Mouse (Mus musculus) midbrain, embryonic 10.5 days (tissue): ENCODE results near the gene Cox15. TPM values are rescaled to one million over a fixed set of nuclear protein-coding genes. Genes with fewer than 3 reads are reported as not detected.
A peak's percentile ranks its signal among the peaks of the same experiment; 100 is the strongest.

ENCODE experiments used
- DNase-seq: peaks from one replicate; pipeline ENCODE4 v3.0.0-alpha.2; 2017; ENCODE audit warnings: low spot score
- H3K27ac ChIP-seq: fragments of 300-500 bp; sonication (generic); replicated peaks from 2 replicates; pipeline ENCODE4 v1.5.1; 2016; ENCODE audit warnings: mild to moderate bottlenecking
- H3K27me3 ChIP-seq: fragments of 300-500 bp; sonication (generic); 2 replicates; pipeline ENCODE4 v1.6.1; 2016; ENCODE audit warnings: low read depth, mild to moderate bottlenecking; ENCODE audit not compliant: poor library complexity, severe bottlenecking
- H3K36me3 ChIP-seq: fragments of 300-500 bp; sonication (generic); 2 replicates; pipeline ENCODE4 v1.6.1; 2016; ENCODE audit warnings: mild to moderate bottlenecking, moderate library complexity
- H3K4me1 ChIP-seq: fragments of 300-500 bp; sonication (generic); 2 replicates; pipeline ENCODE4 v1.6.1; 2016
- H3K4me3 ChIP-seq: fragments of 300-500 bp; sonication (generic); 2 replicates; pipeline ENCODE4 v1.5.1; 2016; ENCODE audit warnings: mild to moderate bottlenecking, moderate library complexity
- H3K9me3 ChIP-seq: fragments of 300-500 bp; sonication (generic); replicated peaks from 2 replicates; pipeline ENCODE4 v1.6.1; 2016; ENCODE audit warnings: mild to moderate bottlenecking
- WGBS: fragments of 180-500 bp; shearing (Covaris S2); methylation state at CpG from one replicate; pipeline ENCODE4 v1.1.7; 2016; 5-methylcytosine and 5-hydroxymethylcytosine counted together
- polyA plus RNA-seq: library from polyadenylated mRNA; unstranded; fragments of >200 nt; fragmentation: Nextera tagmentation; extraction: Ambion mirVana; gene quantifications from 2 replicates; pipeline ENCODE4 v1.2.1, GENCODE M21; 2016

Gene Cox15
- polyA plus RNA-seq = 13.7 and 16.5 TPM in 2 replicates

- WGBS = 1% methylated on average over 62 of the region's 62 CpGs
- Histone ChIP-seq H3K27ac (peak within 1 kb of the TSS; percentile 97), H3K36me3 (peaks cover 34% of the 10 kb centered on the region), H3K4me3 (peak within 1 kb of the TSS; percentile 66), H3K4me1 (peaks cover 17% of the 10 kb centered on the region), H3K27me3 (no peaks in the 10 kb centered on the region), H3K9me3 (no peaks in the 10 kb centered on the region)
- DNase-seq = peak; percentile 95
These were observed at the start of gene Cox15, which contains the start of gene Cutc for GRCm38 (mm10) chr19:43752489-43753225. TSS of gene Cox15 (minus strand) at chr19:43753000. TSS of gene Cutc (plus strand) at chr19:43752996.

- H3K4me1 ChIP-seq = no peaks in the 10 kb centered on the region
- H3K9me3 ChIP-seq = no peaks in the 10 kb centered on the region
- DNase-seq = no peak
- no peaks in the 10 kb centered on the region for H3K36me3 ChIP-seq
- no peak overlapping the region for H3K27ac ChIP-seq
- no peaks in the 10 kb centered on the region for H3K27me3 ChIP-seq
- WGBS = 81% methylated on average over 9 of the region's 9 CpGs
- H3K4me3 ChIP-seq = no peak overlapping the region
These were observed 48.7 kb upstream of the Cox15 start for GRCm38 (mm10) chr19:43801427-43802051.

- no peak for DNase-seq
- H3K4me1 ChIP-seq = no peaks in the 10 kb centered on the region
- no peaks in the 10 kb centered on the region for H3K9me3 ChIP-seq
- H3K27ac ChIP-seq = no peak overlapping the region
- no peaks in the 10 kb centered on the region for H3K36me3 ChIP-seq
- no peaks in the 10 kb centered on the region for H3K27me3 ChIP-seq
- WGBS = 81% methylated on average over 5 of the region's 5 CpGs
- no peak overlapping the region for H3K4me3 ChIP-seq
These were observed 44.4 kb upstream of the Cox15 start for GRCm38 (mm10) chr19:43797216-43797615.

- no peak for DNase-seq
- 85% methylated on average over 8 of the region's 8 CpGs for WGBS
- Histone ChIP-seq H3K27ac (no peak overlapping the region), H3K9me3 (no peaks in the 10 kb centered on the region), H3K4me1 (no peaks in the 10 kb centered on the region), H3K27me3 (no peaks in the 10 kb centered on the region), H3K4me3 (no peak overlapping the region), H3K36me3 (no peaks in the 10 kb centered on the region)
These were observed 42.7 kb upstream of the Cox15 start for GRCm38 (mm10) chr19:43795511-43795910.

- no peak overlapping the region for H3K27ac ChIP-seq
- H3K9me3 ChIP-seq = no peaks in the 10 kb centered on the region
- WGBS = 90% methylated on average over 1 of the region's 1 CpGs
- no peak for DNase-seq
- H3K4me1 ChIP-seq = no peaks in the 10 kb centered on the region
- no peaks in the 10 kb centered on the region for H3K27me3 ChIP-seq
- H3K4me3 ChIP-seq = no peak overlapping the region
- no peaks in the 10 kb centered on the region for H3K36me3 ChIP-seq
These were observed 41.2 kb upstream of the Cox15 start for GRCm38 (mm10) chr19:43793951-43794350.

- Histone ChIP-seq H3K36me3 (no peaks in the 10 kb centered on the region), H3K4me3 (no peak overlapping the region), H3K27ac (no peak overlapping the region), H3K9me3 (no peaks in the 10 kb centered on the region), H3K4me1 (no peaks in the 10 kb centered on the region), H3K27me3 (no peaks in the 10 kb centered on the region)
- WGBS = 89% methylated on average over 4 of the region's 4 CpGs
- DNase-seq = no peak
These were observed 39.7 kb upstream of the Cox15 start for GRCm38 (mm10) chr19:43792537-43792936.

GRCm38 (mm10) chr19:43789817-43790216, 37.0 kb upstream of the Cox15 start:
- Histone ChIP-seq H3K9me3 (no peaks in the 10 kb centered on the region), H3K27me3 (no peaks in the 10 kb centered on the region), H3K4me3 (no peak overlapping the region), H3K27ac (no peak overlapping the region), H3K4me1 (no peaks in the 10 kb centered on the region), H3K36me3 (no peaks in the 10 kb centered on the region)
- DNase-seq = no peak
- 90% methylated on average over 7 of the region's 7 CpGs for WGBS

GRCm38 (mm10) chr19:43786249-43787026, 33.6 kb upstream of the Cox15 start:
- Histone ChIP-seq H3K9me3 (no peaks in the 10 kb centered on the region), H3K36me3 (no peaks in the 10 kb centered on the region), H3K27me3 (no peaks in the 10 kb centered on the region), H3K27ac (no peak overlapping the region), H3K4me3 (no peak overlapping the region), H3K4me1 (no peaks in the 10 kb centered on the region)
- no peak for DNase-seq
- WGBS = 82% methylated on average over 13 of the region's 13 CpGs

GRCm38 (mm10) chr19:43784761-43785160, 32.0 kb upstream of the Cox15 start:
- DNase-seq = no peak
- no peaks in the 10 kb centered on the region for H3K27me3 ChIP-seq
- no peaks in the 10 kb centered on the region for H3K4me1 ChIP-seq
- 85% methylated on average over 8 of the region's 8 CpGs for WGBS
- no peak overlapping the region for H3K4me3 ChIP-seq
- no peaks in the 10 kb centered on the region for H3K9me3 ChIP-seq
- no peak overlapping the region for H3K27ac ChIP-seq
- no peaks in the 10 kb centered on the region for H3K36me3 ChIP-seq

GRCm38 (mm10) chr19:43781980-43782379, 29.2 kb upstream of the Cox15 start, which contains the start of gene Abcc2:
TSS of gene Abcc2 (plus strand) at chr19:43782192.
- Histone ChIP-seq H3K4me1 (no peaks in the 10 kb centered on the region), H3K27ac (no peak within 1 kb of the TSS), H3K27me3 (no peaks in the 10 kb centered on the region), H3K4me3 (no peak within 1 kb of the TSS), H3K9me3 (no peaks in the 10 kb centered on the region), H3K36me3 (no peaks in the 10 kb centered on the region)
- WGBS = 81% methylated on average over 3 of the region's 3 CpGs
- no peak for DNase-seq

GRCm38 (mm10) chr19:43780391-43780790, 27.6 kb upstream of the Cox15 start:
- no peak overlapping the region for H3K27ac ChIP-seq
- no peaks in the 10 kb centered on the region for H3K27me3 ChIP-seq
- DNase-seq = no peak
- H3K9me3 ChIP-seq = no peaks in the 10 kb centered on the region
- no peak overlapping the region for H3K4me3 ChIP-seq
- WGBS = 90% methylated on average over 5 of the region's 5 CpGs
- H3K36me3 ChIP-seq = no peaks in the 10 kb centered on the region
- H3K4me1 ChIP-seq = no peaks in the 10 kb centered on the region

GRCm38 (mm10) chr19:43777308-43777707, 24.5 kb upstream of the Cox15 start:
- no peak overlapping the region for H3K4me3 ChIP-seq
- H3K27me3 ChIP-seq = no peaks in the 10 kb centered on the region
- H3K4me1 ChIP-seq = peaks cover 2% of the 10 kb centered on the region; the same call in 1 of the 2 replicates
- no peaks in the 10 kb centered on the region for H3K36me3 ChIP-seq
- 81% methylated on average over 2 of the region's 2 CpGs for WGBS
- no peaks in the 10 kb centered on the region for H3K9me3 ChIP-seq
- no peak for DNase-seq
- H3K27ac ChIP-seq = no peak overlapping the region
